Mouse (Mus musculus): ENCODE data around the gene Bsn. TPM values are rescaled to one million over a fixed set of nuclear protein-coding genes. Genes with fewer than 3 reads are reported as not detected.

Bsn gene
- total and polyA plus RNA-seq, 3 experiments = 2.8 to 7.9 (median 5.0) TPM

GRCm38 (mm10) chr9:108217936-108218543, 27.9 kb upstream of the Bsn start:
- DNase-seq (ENCODE audit: low spot score) (no peak), ATAC-seq (ENCODE audit: extremely low read depth, insufficient number of reproducible peaks, low FRiP score, poor library complexity, severe bottlenecking) (no peak)
- Histone ChIP-seq H3K9me3 (replicated peaks) (no peaks in the 10 kb centered on the region), H3K36me3 (replicated peaks) (peaks cover 41% of the 10 kb centered on the region), H3K27me3 (ENCODE audit: insufficient read depth, low read length) (no peaks in the 10 kb centered on the region), H3K4me1 (ENCODE audit: insufficient read depth, low read depth, low read length) (no peaks in the 10 kb centered on the region), H3K4me3 (ENCODE audit: low read depth, low read length) (no peak overlapping the region)
- no peak for TF ChIP-seq CTCF (IDR thresholded peaks at IDR 0.05; ENCODE audit: low read depth, low read length)
- TF ChIP-seq POLR2AphosphoS5 (IDR thresholded peaks at IDR 0.05; ENCODE audit: insufficient replicate concordance, low read depth, low read length) = no peak
- TF ChIP-seq GATA2 (IDR thresholded peaks at IDR 0.05; ENCODE audit: borderline replicate concordance, low read depth, low read length) = no peak
- no peak for TF ChIP-seq TAL1 (conservative IDR thresholded peaks at IDR 0.05; ENCODE audit: low read depth, low read length)
- no peak for TF ChIP-seq GATA1 (IDR thresholded peaks at IDR 0.05; ENCODE audit: borderline replicate concordance, low read length)

GRCm38 (mm10) chr9:108217406-108217805, 27.2 kb upstream of the Bsn start:
- H3K36me3 ChIP-seq (replicated peaks) = peaks cover 42% of the 10 kb centered on the region
- TF ChIP-seq POLR2AphosphoS5 (IDR thresholded peaks at IDR 0.05; ENCODE audit: insufficient replicate concordance, low read depth, low read length) (no peak), GATA2 (IDR thresholded peaks at IDR 0.05; ENCODE audit: borderline replicate concordance, low read depth, low read length) (no peak), GATA1 (IDR thresholded peaks at IDR 0.05; ENCODE audit: borderline replicate concordance, low read length) (no peak), TAL1 (conservative IDR thresholded peaks at IDR 0.05; ENCODE audit: low read depth, low read length) (no peak), CTCF (IDR thresholded peaks at IDR 0.05; ENCODE audit: low read depth, low read length) (no peak)
- no peak for ATAC-seq (ENCODE audit: extremely low read depth, insufficient number of reproducible peaks, low FRiP score, poor library complexity, severe bottlenecking)

GRCm38 (mm10) chr9:108213105-108213504, 22.9 kb upstream of the Bsn start:
- DNase-seq (ENCODE audit: low spot score) (no peak), ATAC-seq (ENCODE audit: extremely low read depth, insufficient number of reproducible peaks, low FRiP score, poor library complexity, severe bottlenecking) (no peak)
- Histone ChIP-seq H3K36me3 (replicated peaks) (peaks cover 54% of the 10 kb centered on the region), H3K9me3 (replicated peaks) (no peaks in the 10 kb centered on the region), H3K27me3 (ENCODE audit: insufficient read depth, low read length) (no peaks in the 10 kb centered on the region; the same call in 1 of the 2 replicates), H3K4me1 (ENCODE audit: insufficient read depth, low read depth, low read length) (no peaks in the 10 kb centered on the region), H3K4me3 (ENCODE audit: low read depth, low read length) (no peak overlapping the region)
- TF ChIP-seq CTCF (IDR thresholded peaks at IDR 0.05; ENCODE audit: low read depth, low read length) = no peak
- TF ChIP-seq POLR2AphosphoS5 (IDR thresholded peaks at IDR 0.05; ENCODE audit: insufficient replicate concordance, low read depth, low read length) = no peak
- no peak for TF ChIP-seq TAL1 (conservative IDR thresholded peaks at IDR 0.05; ENCODE audit: low read depth, low read length)
- TF ChIP-seq GATA1 (IDR thresholded peaks at IDR 0.05; ENCODE audit: borderline replicate concordance, low read length) = no peak
- no peak for TF ChIP-seq GATA2 (IDR thresholded peaks at IDR 0.05; ENCODE audit: borderline replicate concordance, low read depth, low read length)

More at GRCm38 (mm10) chr9:108217406-108217805, 27.2 kb upstream of the Bsn start:
- no peak for DNase-seq (ENCODE audit: low spot score)
- no peaks in the 10 kb centered on the region for H3K9me3 ChIP-seq (replicated peaks)
- H3K4me1 ChIP-seq (ENCODE audit: insufficient read depth, low read depth, low read length) = no peaks in the 10 kb centered on the region
- no peak overlapping the region for H3K4me3 ChIP-seq (ENCODE audit: low read depth, low read length)
- H3K27me3 ChIP-seq (ENCODE audit: insufficient read depth, low read length) = no peaks in the 10 kb centered on the region

- Histone ChIP-seq H3K27me3 (ENCODE audit: insufficient read depth, low read length) (no peaks in the 10 kb centered on the region; the same call in 1 of the 2 replicates), H3K36me3 (replicated peaks) (peaks cover 54% of the 10 kb centered on the region)
Observed at GRCm38 (mm10) chr9:108212426-108212825, 22.2 kb upstream of the Bsn start.

GRCm38 (mm10) chr9:108205571-108205901, 15.4 kb upstream of the Bsn start:
- no peak for ATAC-seq (ENCODE audit: extremely low read depth, insufficient number of reproducible peaks, low FRiP score, poor library complexity, severe bottlenecking)
- Histone ChIP-seq H3K9me3 (replicated peaks) (no peaks in the 10 kb centered on the region), H3K4me3 (ENCODE audit: low read depth, low read length) (no peak overlapping the region), H3K27me3 (ENCODE audit: insufficient read depth, low read length) (no peaks in the 10 kb centered on the region; the same call in 1 of the 2 replicates), H3K36me3 (replicated peaks) (peaks cover 43% of the 10 kb centered on the region), H3K4me1 (ENCODE audit: insufficient read depth, low read depth, low read length) (peaks cover 21% of the 10 kb centered on the region)
- DNase-seq (ENCODE audit: low spot score) = no peak
- TF ChIP-seq GATA1 (IDR thresholded peaks at IDR 0.05; ENCODE audit: borderline replicate concordance, low read length) = no peak
- TF ChIP-seq TAL1 (conservative IDR thresholded peaks at IDR 0.05; ENCODE audit: low read depth, low read length) = no peak
- no peak for TF ChIP-seq POLR2AphosphoS5 (IDR thresholded peaks at IDR 0.05; ENCODE audit: insufficient replicate concordance, low read depth, low read length)
- TF ChIP-seq GATA2 (IDR thresholded peaks at IDR 0.05; ENCODE audit: borderline replicate concordance, low read depth, low read length) = no peak
- no peak for TF ChIP-seq CTCF (IDR thresholded peaks at IDR 0.05; ENCODE audit: low read depth, low read length)

More at GRCm38 (mm10) chr9:108212426-108212825, 22.2 kb upstream of the Bsn start:
- no peak for TF ChIP-seq GATA2 (IDR thresholded peaks at IDR 0.05; ENCODE audit: borderline replicate concordance, low read depth, low read length)
- no peak for TF ChIP-seq POLR2AphosphoS5 (IDR thresholded peaks at IDR 0.05; ENCODE audit: insufficient replicate concordance, low read depth, low read length)
- no peak for TF ChIP-seq CTCF (IDR thresholded peaks at IDR 0.05; ENCODE audit: low read depth, low read length)
- TF ChIP-seq GATA1 (IDR thresholded peaks at IDR 0.05; ENCODE audit: borderline replicate concordance, low read length) = no peak
- TF ChIP-seq TAL1 (conservative IDR thresholded peaks at IDR 0.05; ENCODE audit: low read depth, low read length) = no peak
- no peaks in the 10 kb centered on the region for H3K4me1 ChIP-seq (ENCODE audit: insufficient read depth, low read depth, low read length)
- DNase-seq (ENCODE audit: low spot score) (no peak), ATAC-seq (ENCODE audit: extremely low read depth, insufficient number of reproducible peaks, low FRiP score, poor library complexity, severe bottlenecking) (no peak)
- H3K9me3 ChIP-seq (replicated peaks) = no peaks in the 10 kb centered on the region
- H3K4me3 ChIP-seq (ENCODE audit: low read depth, low read length) = no peak overlapping the region

GRCm38 (mm10) chr9:108204884-108205570, 14.8 kb upstream of the Bsn start:
- no peak for TF ChIP-seq CTCF (IDR thresholded peaks at IDR 0.05; ENCODE audit: low read depth, low read length)
- no peak for TF ChIP-seq POLR2AphosphoS5 (IDR thresholded peaks at IDR 0.05; ENCODE audit: insufficient replicate concordance, low read depth, low read length)
- no peak for TF ChIP-seq TAL1 (conservative IDR thresholded peaks at IDR 0.05; ENCODE audit: low read depth, low read length)
- TF ChIP-seq GATA2 (IDR thresholded peaks at IDR 0.05; ENCODE audit: borderline replicate concordance, low read depth, low read length) = no peak
- TF ChIP-seq GATA1 (IDR thresholded peaks at IDR 0.05; ENCODE audit: borderline replicate concordance, low read length) = no peak

More at GRCm38 (mm10) chr9:108204884-108205570, 14.8 kb upstream of the Bsn start:
- Histone ChIP-seq H3K9me3 (replicated peaks) (no peaks in the 10 kb centered on the region), H3K4me1 (ENCODE audit: insufficient read depth, low read depth, low read length) (peaks cover 26% of the 10 kb centered on the region), H3K4me3 (ENCODE audit: low read depth, low read length) (no peak overlapping the region), H3K36me3 (replicated peaks) (peaks cover 43% of the 10 kb centered on the region), H3K27me3 (ENCODE audit: insufficient read depth, low read length) (no peaks in the 10 kb centered on the region; the same call in 1 of the 2 replicates)
- no peak for DNase-seq (ENCODE audit: low spot score)
- no peak for ATAC-seq (ENCODE audit: extremely low read depth, insufficient number of reproducible peaks, low FRiP score, poor library complexity, severe bottlenecking)
